In genomic region chr13:55172336-55172770, GRCm38 (mm10) we compare ENCODE assay signal across 11 mouse cellular contexts. TPM values are rescaled to one million over a fixed set of nuclear protein-coding genes. Genes with fewer than 3 reads are reported as not detected.
DNase-seq lines count a peak whose midpoint lies in the region; ATAC-seq and TF ChIP-seq lines count a peak whose summit lies in the region.
"Had no signal": no experiment of that assay in that cellular context is flagged by ENCODE, and none has a peak within 500 bp of the region (broad histone marks: within the 10 kb centered on the region; RNA-seq: fewer than 3 reads in every experiment).

No protein-coding gene starts in this region.

- 44% methylated on average over 7 of the region's 7 CpGs for WGBS in forebrain, embryonic 10.5 days
- 41% methylated on average over 7 of the region's 7 CpGs for WGBS in forebrain, embryonic 14.5 days
- 41% methylated on average over 7 of the region's 7 CpGs for WGBS in lung, embryonic 15.5 days
- WGBS in hindbrain, postnatal 0 days = 47% methylated on average over 7 of the region's 7 CpGs
- 45% methylated on average over 7 of the region's 7 CpGs for WGBS in neural tube, embryonic 14.5 days

- no peaks in the 10 kb centered on the region for H3K36me3 ChIP-seq in forebrain, embryonic 10.5 days (replicated peaks)
- H3K36me3 ChIP-seq in forebrain, embryonic 14.5 days (ENCODE audit: control insufficient read depth, insufficient read depth, low read length) = no peaks in the 10 kb centered on the region
- no peaks in the 10 kb centered on the region for H3K36me3 ChIP-seq in lung, embryonic 15.5 days
- no peaks in the 10 kb centered on the region for H3K36me3 ChIP-seq in hindbrain, postnatal 0 days (ENCODE audit: insufficient read depth, low read length)
- no peaks in the 10 kb centered on the region for H3K36me3 ChIP-seq in neural tube, embryonic 14.5 days (ENCODE audit: control insufficient read depth, insufficient read depth, low read length)

- H3K4me1 ChIP-seq in forebrain, embryonic 10.5 days = peaks cover 27% of the 10 kb centered on the region
- H3K4me1 ChIP-seq in forebrain, embryonic 14.5 days (ENCODE audit: control insufficient read depth, insufficient read depth, low read length) = peaks cover 12% of the 10 kb centered on the region
- H3K4me1 ChIP-seq in lung, embryonic 15.5 days = peaks cover 20% of the 10 kb centered on the region
- peaks cover 13% of the 10 kb centered on the region; the same call in 1 of the 2 replicates for H3K4me1 ChIP-seq in hindbrain, postnatal 0 days (ENCODE audit: insufficient read depth, low read length)
- H3K4me1 ChIP-seq in neural tube, embryonic 14.5 days (ENCODE audit: control insufficient read depth, insufficient read depth, low read length) = 0 out of 2 replicates have a peak, but pooled peaks cover 7% of the 10 kb centered on the region

- H3K27ac ChIP-seq in forebrain, embryonic 10.5 days = peak overlapping the region; percentile 56; the same call in 1 of the 2 replicates
- H3K27ac ChIP-seq in forebrain, embryonic 14.5 days (ENCODE audit: low read depth, low read length) = no peak overlapping the region
- H3K27ac ChIP-seq in lung, embryonic 15.5 days = peak overlapping the region; percentile 87
- 0 out of 2 replicates have a peak overlapping the region, but pooled peaks have one; percentile 41 for H3K27ac ChIP-seq in hindbrain, postnatal 0 days
- H3K27ac ChIP-seq in neural tube, embryonic 14.5 days (ENCODE audit: low read depth, low read length) = peak overlapping the region; percentile 63; the same call in 1 of the 2 replicates

- peaks cover 16% of the 10 kb centered on the region for H3K27me3 ChIP-seq in forebrain, embryonic 10.5 days (ENCODE audit: poor library complexity, severe bottlenecking)
- H3K27me3 ChIP-seq in forebrain, embryonic 14.5 days (replicated peaks; ENCODE audit: control insufficient read depth, insufficient read depth, low read length) = no peaks in the 10 kb centered on the region
- no peaks in the 10 kb centered on the region for H3K27me3 ChIP-seq in lung, embryonic 15.5 days
- H3K27me3 ChIP-seq in hindbrain, postnatal 0 days (ENCODE audit: insufficient read depth, low read length) = no peaks in the 10 kb centered on the region
- no peaks in the 10 kb centered on the region for H3K27me3 ChIP-seq in neural tube, embryonic 14.5 days (ENCODE audit: control insufficient read depth, insufficient read depth, low read length)

- H3K9me3 ChIP-seq in forebrain, embryonic 10.5 days = peaks cover 4% of the 10 kb centered on the region; the same call in 1 of the 2 replicates
- no peaks in the 10 kb centered on the region for H3K9me3 ChIP-seq in forebrain, embryonic 14.5 days (replicated peaks; ENCODE audit: control insufficient read depth, low read length)
- H3K9me3 ChIP-seq in lung, embryonic 15.5 days = no peaks in the 10 kb centered on the region
- H3K9me3 ChIP-seq in hindbrain, postnatal 0 days (ENCODE audit: low read length) = no peaks in the 10 kb centered on the region
- no peaks in the 10 kb centered on the region for H3K9me3 ChIP-seq in neural tube, embryonic 14.5 days (ENCODE audit: control insufficient read depth, low read length)

- DNase-seq in forebrain, embryonic 10.5 days (ENCODE audit: extremely low spot score, low spot score) = no peak
- no peak for DNase-seq in forebrain, embryonic 14.5 days (ENCODE audit: low spot score)
- no peak for DNase-seq in lung, postnatal 36 days
- no peak for DNase-seq in hindbrain, postnatal 0 days (ENCODE audit: low spot score)
- no peak for DNase-seq in testis, postnatal 14 days (ENCODE audit: low spot score)
- DNase-seq in layer of hippocampus, postnatal 25 days (ENCODE audit: extremely low spot score in 1 of 2, low spot score in 1 of 2) = no peak
- DNase-seq: lung, postnatal 10 days; thymus, postnatal 4 days had no signal

- no peak for ATAC-seq in forebrain, embryonic 14.5 days
- no peak for ATAC-seq in lung, embryonic 15.5 days (ENCODE audit: borderline replicate concordance, extremely low read depth, low FRiP score, low TSS enrichment)
- ATAC-seq in hindbrain, postnatal 0 days = no peak
- ATAC-seq in neural tube, embryonic 14.5 days (ENCODE audit: low read depth) = no peak
- ATAC-seq: activated CD4-positive, CD25-positive, alpha-beta regulatory T cell, adult 4 months had no signal

- H3K4me3 ChIP-seq in forebrain, embryonic 10.5 days = 0 out of 2 replicates have a peak overlapping the region, but pooled peaks have one; percentile 35
- H3K4me3 ChIP-seq in forebrain, embryonic 14.5 days (ENCODE audit: low read depth, low read length) = no peak overlapping the region
- no peak overlapping the region for H3K4me3 ChIP-seq in lung, embryonic 15.5 days
- H3K4me3 ChIP-seq in hindbrain, postnatal 0 days (ENCODE audit: low read length) = no peak overlapping the region
- H3K4me3 ChIP-seq in neural tube, embryonic 14.5 days (ENCODE audit: low read depth, low read length) = no peak overlapping the region

- no peak overlapping the region; the same call in 1 of the 2 replicates for H3K4me2 ChIP-seq in forebrain, embryonic 14.5 days (ENCODE audit: low read length)
- H3K4me2 ChIP-seq in lung, embryonic 15.5 days = peak overlapping the region; percentile 52
- H3K4me2 ChIP-seq in hindbrain, postnatal 0 days (ENCODE audit: low read depth, low read length) = peak overlapping the region; percentile 34; the same call in 1 of the 2 replicates
- no peak overlapping the region for H3K4me2 ChIP-seq in neural tube, embryonic 14.5 days (ENCODE audit: low read depth, low read length)

- no peak for TF ChIP-seq CTCF in hindbrain, postnatal 0 days (IDR thresholded peaks at IDR 0.05; ENCODE audit: low read depth)

- no peak overlapping the region for H3K9ac ChIP-seq in forebrain, embryonic 14.5 days (ENCODE audit: low read length)
- peak overlapping the region; percentile 11; the same call in 1 of the 2 replicates for H3K9ac ChIP-seq in lung, embryonic 15.5 days
- no peak overlapping the region for H3K9ac ChIP-seq in hindbrain, postnatal 0 days (replicated peaks; ENCODE audit: low read length)
- no peak overlapping the region for H3K9ac ChIP-seq in neural tube, embryonic 14.5 days (replicated peaks; ENCODE audit: low read depth, low read length)

RNA-seq across cellular contexts. Expression of gene Fgfr4, which starts 19.9 kb away (rescaled TPM):
- 0.16 and 0.30 TPM in 2 replicates for polyA plus RNA-seq in forebrain, embryonic 10.5 days (2016; fragmentation: Nextera tagmentation; extraction: Ambion mirVana)
- 0.30 and 1.1 TPM in 2 replicates for polyA plus RNA-seq in forebrain, embryonic 14.5 days (2014; fragmentation: Nextera tagmentation; extraction: Ambion mirVana)
- polyA plus RNA-seq in lung, embryonic 15.5 days (2015; fragmentation: Nextera tagmentation; extraction: Ambion mirVana) = 19.9 and 20.2 TPM in 2 replicates
- 0.84 and 2.5 TPM in 2 replicates for total RNA-seq in hindbrain, postnatal 0 days (2014; rRNA removed)
- 1.0 and 1.5 TPM in 2 replicates for polyA plus RNA-seq in hindbrain, postnatal 0 days (2015; fragmentation: Nextera tagmentation; extraction: Ambion mirVana)
- 0.35 and 1.1 TPM in 2 replicates for polyA plus RNA-seq in neural tube, embryonic 14.5 days (2014; fragmentation: Nextera tagmentation; extraction: Ambion mirVana)
- under 1 TPM; 0.68 to 0.74 TPM for total RNA-seq in layer of hippocampus, postnatal 25 days (2021)
- polyA plus RNA-seq: activated CD4-positive, CD25-positive, alpha-beta regulatory T cell, adult 4 months had no signal

RNA-seq across cellular contexts. Expression of gene Nsd1, which starts 37.2 kb away (rescaled TPM):
- 66.8 and 70.1 TPM in 2 replicates for polyA plus RNA-seq in forebrain, embryonic 10.5 days (2016; fragmentation: Nextera tagmentation; extraction: Ambion mirVana)
- polyA plus RNA-seq in forebrain, embryonic 14.5 days (2014; fragmentation: Nextera tagmentation; extraction: Ambion mirVana) = 52.3 and 61.1 TPM in 2 replicates
- polyA plus RNA-seq in lung, embryonic 15.5 days (2015; fragmentation: Nextera tagmentation; extraction: Ambion mirVana) = 61.0 and 61.7 TPM in 2 replicates
- total RNA-seq in hindbrain, postnatal 0 days (2014; rRNA removed) = 59.3 and 78.2 TPM in 2 replicates
- 64.0 and 67.7 TPM in 2 replicates for polyA plus RNA-seq in hindbrain, postnatal 0 days (2015; fragmentation: Nextera tagmentation; extraction: Ambion mirVana)
- 61.9 and 76.8 TPM in 2 replicates for polyA plus RNA-seq in neural tube, embryonic 14.5 days (2014; fragmentation: Nextera tagmentation; extraction: Ambion mirVana)
- total RNA-seq in layer of hippocampus, postnatal 25 days (2021) = 100 to 1,000 TPM; 117 to 140 TPM

RNA-seq across cellular contexts. Expression of gene Gm17617, which starts 39.0 kb away (rescaled TPM):
- polyA plus RNA-seq in forebrain, embryonic 10.5 days (2016; fragmentation: Nextera tagmentation; extraction: Ambion mirVana) = not detected in 2 replicates
- not detected in 2 replicates for polyA plus RNA-seq in forebrain, embryonic 14.5 days (2014; fragmentation: Nextera tagmentation; extraction: Ambion mirVana)
- not detected in 2 replicates for polyA plus RNA-seq in lung, embryonic 15.5 days (2015; fragmentation: Nextera tagmentation; extraction: Ambion mirVana)
- total RNA-seq in hindbrain, postnatal 0 days (2014; rRNA removed) = not detected in 2 replicates
- not detected in 2 replicates for polyA plus RNA-seq in hindbrain, postnatal 0 days (2015; fragmentation: Nextera tagmentation; extraction: Ambion mirVana)
- polyA plus RNA-seq in neural tube, embryonic 14.5 days (2014; fragmentation: Nextera tagmentation; extraction: Ambion mirVana) = not detected in 2 replicates
- total RNA-seq in layer of hippocampus, postnatal 25 days (2021) = not detected
- polyA plus RNA-seq: activated CD4-positive, CD25-positive, alpha-beta regulatory T cell, adult 4 months had no signal

Comparison
In these comparisons a context has a peak if more than half of its experiments do, and no peak if none do; other contexts are left out.
1. H3K4me2 ChIP-seq: peak in lung, embryonic 15.5 days (single experiment) and hindbrain, postnatal 0 days (single experiment); none in forebrain, embryonic 14.5 days (single experiment) and neural tube, embryonic 14.5 days (single experiment).